Mouse (Mus musculus): ENCODE measurements around the gene Smpdl3b. TPM values are rescaled to one million over a fixed set of nuclear protein-coding genes. Genes with fewer than 3 reads are reported as not detected.

The Smpdl3b gene
- total RNA-seq, 1 experiment: 28.9 TPM

DNA sequence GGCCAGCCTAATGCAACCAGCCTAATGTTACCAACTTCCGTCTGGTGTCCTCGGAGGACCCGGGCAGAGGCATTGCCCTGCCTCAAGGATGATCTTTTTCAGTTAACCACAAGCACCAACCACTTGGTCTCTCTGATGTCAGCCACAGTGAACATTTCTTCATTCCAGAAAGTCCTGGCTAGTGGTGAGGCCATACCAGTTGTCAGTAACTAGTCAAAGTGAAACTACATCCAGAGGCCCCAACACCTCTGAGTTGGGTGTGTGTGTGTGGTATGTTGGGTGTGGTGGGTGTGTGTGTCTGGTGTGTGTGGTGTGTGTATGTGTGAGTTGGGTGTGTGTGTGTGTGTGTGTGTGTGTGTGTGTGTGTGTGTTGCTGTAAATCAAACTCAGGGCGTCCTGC, 8.3 kb downstream of the Smpdl3b start:
- DNase-seq (ENCODE audit: low read depth, low spot score): no peak
- no peak overlapping the region for H3K9ac ChIP-seq (ENCODE audit: insufficient read depth, low read depth, low read length, poor library complexity, severe bottlenecking)
- TF ChIP-seq MAFK (IDR thresholded peaks at IDR 0.05; ENCODE audit: insufficient read depth, low read depth, low read length): no peak
- TF ChIP-seq CHD2 (IDR thresholded peaks at IDR 0.05; ENCODE audit: low read depth, low read length): no peak
- TF ChIP-seq ZNF384 (IDR thresholded peaks at IDR 0.05; ENCODE audit: low read depth, low read length): no peak
- TF ChIP-seq HCFC1 (IDR thresholded peaks at IDR 0.05; ENCODE audit: borderline replicate concordance, insufficient read depth, low read length): no peak
- TF ChIP-seq ZC3H11A (IDR thresholded peaks at IDR 0.05; ENCODE audit: borderline replicate concordance, low read depth, low read length): no peak
- peaks cover 2% of the 10 kb centered on the region; the same call in 1 of the 2 replicates for H3K36me3 ChIP-seq (ENCODE audit: control insufficient read depth, insufficient read depth, low read length, poor library complexity, severe bottlenecking)
- H3K27ac ChIP-seq (ENCODE audit: insufficient read depth, low read depth, low read length, poor library complexity, severe bottlenecking): peak overlapping the region; percentile 73
- peaks cover 0 to 20% of the 10 kb centered on the region in 2 experiments; a peak in 2 of 4 replicates for H3K4me1 ChIP-seq (ENCODE audit: control insufficient read depth in 2 of 2, insufficient read depth in 2 of 2, low read length in 2 of 2, poor library complexity in 1 of 2)
- no peaks in the 10 kb centered on the region for H3K9me3 ChIP-seq (ENCODE audit: control insufficient read depth, insufficient read depth, low read depth, low read length)
- in situ Hi-C loops (cut with MboI; ENCODE audit: low sequenced_read_pairs in 2 of 2, unreplicated experiment in 2 of 2): no loop called here
- H3K4me3 ChIP-seq (ENCODE audit: insufficient read depth in 1 of 2, low read depth in 1 of 2, low read length in 2 of 2, poor library complexity in 1 of 2, severe bottlenecking in 1 of 2): no peak overlapping the region

DNA sequence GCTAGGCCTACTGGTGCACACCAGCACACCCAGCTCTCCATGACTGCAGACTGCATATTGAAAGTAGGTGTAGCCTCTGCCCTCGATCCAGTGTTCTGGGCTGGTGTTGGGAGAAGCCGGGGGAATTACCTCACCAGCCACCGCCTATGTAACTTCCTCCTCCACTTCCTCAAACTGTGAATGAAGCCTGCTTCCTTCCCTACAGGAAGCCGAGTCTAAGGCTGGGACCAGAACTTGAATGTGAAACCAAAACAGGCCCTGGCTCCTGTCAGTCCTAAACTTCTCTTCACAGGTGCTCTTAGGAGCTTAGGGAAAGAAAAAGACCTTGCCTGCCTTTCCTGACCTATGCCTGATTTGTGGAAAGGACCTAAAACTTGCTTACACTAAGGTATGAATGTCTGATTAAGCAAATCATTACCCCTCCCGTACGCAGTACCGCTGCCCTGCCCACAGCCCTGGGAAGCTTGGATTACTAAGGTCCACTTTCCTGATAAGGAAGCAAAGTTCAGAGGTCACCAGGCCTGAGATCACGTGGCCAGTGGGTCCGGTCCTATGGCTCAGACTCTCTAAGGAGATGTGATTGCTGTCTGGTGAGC, 9.3 kb downstream of the Smpdl3b start:
- DNase-seq (ENCODE audit: low read depth, low spot score): no peak
- Histone ChIP-seq H3K4me1 (ENCODE audit: control insufficient read depth in 2 of 2, insufficient read depth in 2 of 2, low read length in 2 of 2, poor library complexity in 1 of 2) (peaks cover 0 to 22% of the 10 kb centered on the region in 2 experiments; a peak in 2 of 4 replicates), H3K36me3 (ENCODE audit: control insufficient read depth, insufficient read depth, low read length, poor library complexity, severe bottlenecking) (peaks cover 2% of the 10 kb centered on the region; the same call in 1 of the 2 replicates), H3K4me3 (ENCODE audit: insufficient read depth in 1 of 2, low read depth in 1 of 2, low read length in 2 of 2, poor library complexity in 1 of 2, severe bottlenecking in 1 of 2) (no peak overlapping the region), H3K27ac (ENCODE audit: insufficient read depth, low read depth, low read length, poor library complexity, severe bottlenecking) (peak overlapping the region; percentile 17; the same call in 1 of the 2 replicates), H3K9me3 (ENCODE audit: control insufficient read depth, insufficient read depth, low read depth, low read length) (no peaks in the 10 kb centered on the region), H3K9ac (ENCODE audit: insufficient read depth, low read depth, low read length, poor library complexity, severe bottlenecking) (peak overlapping the region; percentile 26; the same call in 1 of the 2 replicates)
- in situ Hi-C loops (cut with MboI; ENCODE audit: low sequenced_read_pairs in 2 of 2, unreplicated experiment in 2 of 2): no loop called here
- TF ChIP-seq CHD2 (IDR thresholded peaks at IDR 0.05; ENCODE audit: low read depth, low read length): no peak
- no peak for TF ChIP-seq ZNF384 (IDR thresholded peaks at IDR 0.05; ENCODE audit: low read depth, low read length)
- TF ChIP-seq MAFK (IDR thresholded peaks at IDR 0.05; ENCODE audit: insufficient read depth, low read depth, low read length): no peak
- no peak for TF ChIP-seq ZC3H11A (IDR thresholded peaks at IDR 0.05; ENCODE audit: borderline replicate concordance, low read depth, low read length)
- no peak for TF ChIP-seq HCFC1 (IDR thresholded peaks at IDR 0.05; ENCODE audit: borderline replicate concordance, insufficient read depth, low read length)

DNA sequence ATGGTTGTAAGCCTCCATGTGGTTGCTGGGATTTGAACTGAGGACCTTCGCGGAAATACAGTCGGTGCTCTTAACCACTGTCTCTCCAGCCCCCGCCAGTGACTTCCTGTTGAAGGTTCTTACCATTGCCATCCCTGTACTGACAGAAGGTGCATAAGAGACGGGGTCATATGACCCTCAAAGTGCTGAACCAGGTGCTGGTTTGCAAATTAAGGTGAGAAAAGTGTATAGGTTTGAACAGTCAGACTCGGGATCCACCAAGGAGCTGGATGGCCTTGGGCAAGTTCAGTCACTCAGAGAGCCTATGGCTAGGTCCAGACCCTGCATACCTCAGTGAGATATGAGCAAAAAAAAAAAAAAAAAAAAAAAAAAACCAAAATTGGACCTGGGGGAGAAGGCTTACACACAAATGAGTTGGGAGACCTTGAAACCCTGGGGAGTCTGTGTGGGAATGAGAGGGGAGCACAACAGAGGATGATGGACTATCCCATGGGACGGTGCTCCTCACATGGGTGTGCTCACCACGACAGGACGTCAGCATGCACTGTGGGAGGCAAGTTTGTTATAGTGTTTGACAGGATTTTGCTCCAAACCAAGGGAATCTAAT, 10.0 kb downstream of the Smpdl3b start:
- no peak for DNase-seq (ENCODE audit: low read depth, low spot score)
- Histone ChIP-seq H3K27ac (ENCODE audit: insufficient read depth, low read depth, low read length, poor library complexity, severe bottlenecking) (peak overlapping the region; percentile 14; the same call in 1 of the 2 replicates), H3K4me1 (ENCODE audit: control insufficient read depth in 2 of 2, insufficient read depth in 2 of 2, low read length in 2 of 2, poor library complexity in 1 of 2) (peaks cover 0 to 22% of the 10 kb centered on the region in 2 experiments; a peak in 2 of 4 replicates), H3K36me3 (ENCODE audit: control insufficient read depth, insufficient read depth, low read length, poor library complexity, severe bottlenecking) (peaks cover 2% of the 10 kb centered on the region; the same call in 1 of the 2 replicates), H3K9me3 (ENCODE audit: control insufficient read depth, insufficient read depth, low read depth, low read length) (no peaks in the 10 kb centered on the region), H3K4me3 (ENCODE audit: insufficient read depth in 1 of 2, low read depth in 1 of 2, low read length in 2 of 2, poor library complexity in 1 of 2, severe bottlenecking in 1 of 2) (no peak overlapping the region), H3K9ac (ENCODE audit: insufficient read depth, low read depth, low read length, poor library complexity, severe bottlenecking) (no peak overlapping the region; the same call in 1 of the 2 replicates)
- in situ Hi-C loops (cut with MboI; ENCODE audit: low sequenced_read_pairs in 2 of 2, unreplicated experiment in 2 of 2): no loop called here
- TF ChIP-seq MAFK (IDR thresholded peaks at IDR 0.05; ENCODE audit: insufficient read depth, low read depth, low read length) (no peak), CHD2 (IDR thresholded peaks at IDR 0.05; ENCODE audit: low read depth, low read length) (no peak), ZNF384 (IDR thresholded peaks at IDR 0.05; ENCODE audit: low read depth, low read length) (peak; percentile 75; the same call in 1 of the 2 replicates)

DNA sequence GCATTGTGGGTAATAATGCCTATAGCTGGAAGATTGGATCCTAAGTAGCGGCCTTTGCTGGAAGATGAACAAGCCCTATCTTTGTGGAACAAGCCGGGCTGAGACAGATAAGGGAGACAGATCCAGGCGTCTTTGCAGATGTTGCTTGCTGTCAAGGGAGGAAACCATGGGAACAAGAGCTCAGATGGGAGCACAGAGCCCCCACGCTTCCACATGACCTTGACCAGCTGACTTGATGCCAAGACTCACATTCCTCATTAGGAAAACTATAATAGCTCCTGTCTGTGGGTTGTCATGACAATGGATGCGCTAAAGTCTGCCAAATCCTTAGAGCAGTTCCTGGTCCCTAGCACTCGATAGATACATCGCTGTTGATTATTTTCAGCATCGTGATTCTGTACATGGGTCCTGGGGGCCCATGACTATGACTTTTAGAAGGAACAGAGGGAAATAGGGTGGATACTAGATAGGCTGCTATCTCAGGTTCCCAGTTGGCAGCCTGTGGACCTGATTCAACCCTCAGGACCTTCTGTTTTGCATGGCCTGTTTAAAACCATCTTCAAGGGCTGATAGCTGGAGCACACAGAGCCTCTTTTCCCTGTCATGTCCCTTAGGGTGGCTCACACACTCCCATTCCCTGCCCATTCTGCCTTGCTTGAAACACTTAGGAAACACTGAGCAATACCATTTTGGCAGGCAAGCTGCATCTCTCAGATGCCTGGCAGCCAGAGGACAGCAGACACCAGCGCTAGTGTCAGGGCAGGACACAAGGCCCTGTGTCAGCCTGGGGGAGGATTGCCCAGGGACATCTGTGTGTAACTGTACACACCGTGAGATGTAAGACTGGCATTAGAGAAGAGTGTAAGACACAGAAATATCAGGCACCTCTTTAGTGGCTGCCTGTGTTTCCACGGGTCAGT, 12.8 kb downstream of the Smpdl3b start:
- H3K36me3 ChIP-seq (ENCODE audit: control insufficient read depth, insufficient read depth, low read length, poor library complexity, severe bottlenecking): peaks cover 2% of the 10 kb centered on the region; the same call in 1 of the 2 replicates
- no peak overlapping the region for H3K4me3 ChIP-seq (ENCODE audit: insufficient read depth in 1 of 2, low read depth in 1 of 2, low read length in 2 of 2, poor library complexity in 1 of 2, severe bottlenecking in 1 of 2)
- no peak overlapping the region for H3K27ac ChIP-seq (ENCODE audit: insufficient read depth, low read depth, low read length, poor library complexity, severe bottlenecking)
- no peak for TF ChIP-seq ZC3H11A (IDR thresholded peaks at IDR 0.05; ENCODE audit: borderline replicate concordance, low read depth, low read length)
- TF ChIP-seq MAFK (IDR thresholded peaks at IDR 0.05; ENCODE audit: insufficient read depth, low read depth, low read length): no peak
- DNase-seq (ENCODE audit: low read depth, low spot score): no peak
- in situ Hi-C loops (cut with MboI; ENCODE audit: low sequenced_read_pairs in 2 of 2, unreplicated experiment in 2 of 2): no loop called here
- H3K9me3 ChIP-seq (ENCODE audit: control insufficient read depth, insufficient read depth, low read depth, low read length): no peaks in the 10 kb centered on the region
- peaks cover 0 to 22% of the 10 kb centered on the region in 2 experiments; a peak in 2 of 4 replicates for H3K4me1 ChIP-seq (ENCODE audit: control insufficient read depth in 2 of 2, insufficient read depth in 2 of 2, low read length in 2 of 2, poor library complexity in 1 of 2)
- no peak overlapping the region for H3K9ac ChIP-seq (ENCODE audit: insufficient read depth, low read depth, low read length, poor library complexity, severe bottlenecking)
